In the genomic region with DNA sequence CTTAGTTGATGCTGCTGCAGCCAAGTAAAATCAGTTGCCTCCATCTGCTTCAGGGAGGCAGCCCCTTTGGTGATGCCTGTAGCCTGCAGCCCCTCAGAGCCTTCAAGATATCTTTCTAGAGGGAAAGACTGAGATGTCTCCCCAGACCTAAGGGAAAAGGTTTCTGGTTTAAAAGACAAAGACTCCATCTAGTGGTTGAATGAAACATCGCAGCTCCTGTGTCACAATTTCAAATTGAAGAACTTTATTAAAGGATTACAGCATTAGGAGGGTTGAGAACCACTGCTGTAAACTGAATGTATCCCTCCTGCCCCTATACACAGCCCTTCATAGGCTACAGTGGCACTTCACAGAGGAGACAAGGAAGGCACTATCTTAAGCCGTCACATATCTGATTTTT, we compare ENCODE assay signal across 9 mouse cellular contexts.
DNase-seq lines count a peak whose midpoint lies in the region; ATAC-seq lines count a peak whose summit lies in the region.
"Had no signal": no experiment of that assay in that cellular context is flagged by ENCODE, and none has a peak within 500 bp of the region (broad histone marks: within the 10 kb centered on the region; RNA-seq: fewer than 3 reads in every experiment).

No protein-coding gene starts in this region.

- no peak overlapping the region for H3K4me2 ChIP-seq in limb, embryonic 11.5 days (ENCODE audit: low read depth, severe bottlenecking)

- no peak overlapping the region for H3K9ac ChIP-seq in limb, embryonic 11.5 days (ENCODE audit: low read length)

- no peaks in the 10 kb centered on the region for H3K36me3 ChIP-seq in limb, embryonic 11.5 days (ENCODE audit: control insufficient read depth, insufficient read depth, low read length)
- H3K36me3 ChIP-seq in limb, embryonic 10.5 days: no peaks in the 10 kb centered on the region

- no peak for DNase-seq in frontal cortex, postnatal 10 days (ENCODE audit: low spot score in 2 of 2)
- peak; percentile 36 for DNase-seq in limb, embryonic 11.5 days (ENCODE audit: low spot score)
- DNase-seq in limb, embryonic 10.5 days (ENCODE audit: low spot score): no peak
- peak; percentile 40 for DNase-seq in adipocyte (ENCODE audit: low spot score)
- peak; percentile 58 for DNase-seq in lung, postnatal 10 days
- DNase-seq in B cell, adult 2 months: no peak
- no peak for DNase-seq in natural killer cell, adult 2 months (ENCODE audit: low spot score in 2 of 2)

- no peaks in the 10 kb centered on the region for H3K9me3 ChIP-seq in limb, embryonic 11.5 days (ENCODE audit: control insufficient read depth, low read length)
- no peaks in the 10 kb centered on the region for H3K9me3 ChIP-seq in limb, embryonic 10.5 days (replicated peaks)

- 38% methylated on average over 2 of the region's 2 CpGs for WGBS in limb, embryonic 11.5 days
- 40% methylated on average over 2 of the region's 2 CpGs for WGBS in limb, embryonic 10.5 days

- H3K27ac ChIP-seq in limb, embryonic 11.5 days (replicated peaks; ENCODE audit: low read depth, low read length): no peak overlapping the region
- H3K27ac ChIP-seq in limb, embryonic 10.5 days: no peak overlapping the region

- H3K27me3 ChIP-seq in limb, embryonic 11.5 days (ENCODE audit: control insufficient read depth, insufficient read depth, low read length): no peaks in the 10 kb centered on the region
- H3K27me3 ChIP-seq in limb, embryonic 10.5 days (ENCODE audit: low read depth, poor library complexity, severe bottlenecking): peaks cover 39% of the 10 kb centered on the region

- peaks cover 3% of the 10 kb centered on the region; the same call in 1 of the 2 replicates for H3K4me1 ChIP-seq in limb, embryonic 11.5 days (ENCODE audit: control insufficient read depth, insufficient read depth, low read length)
- H3K4me1 ChIP-seq in limb, embryonic 10.5 days: peaks cover 33% of the 10 kb centered on the region

- H3K4me3 ChIP-seq in limb, embryonic 11.5 days (ENCODE audit: low read depth, low read length): no peak overlapping the region
- no peak overlapping the region for H3K4me3 ChIP-seq in limb, embryonic 10.5 days
- H3K4me3 ChIP-seq: erythroblast, embryonic 14.5 days had no signal

- 0 out of 2 replicates have a peak, but pooled peaks have one; percentile 27 for ATAC-seq in frontal cortex, adult (ENCODE audit: low TSS enrichment)
- ATAC-seq in limb, embryonic 11.5 days (ENCODE audit: insufficient number of reproducible peaks, low FRiP score, low TSS enrichment, low read depth): no peak

Comparison
In these comparisons a context has a peak if more than half of its experiments do, and no peak if none do; other contexts are left out.
1. DNase-seq: peak in limb, embryonic 11.5 days (single experiment), adipocyte (single experiment) and lung, postnatal 10 days (single experiment); none in frontal cortex, postnatal 10 days (0 of 2), limb, embryonic 10.5 days (single experiment), B cell, adult 2 months (0 of 2) and natural killer cell, adult 2 months (0 of 2).